Mouse (Mus musculus) heart, adult 8-10 months (tissue): ENCODE results near the gene Traf2. TPM values are rescaled to one million over a fixed set of nuclear protein-coding genes. Genes with fewer than 3 reads are reported as not detected.

Source experiments
- total RNA-seq, 4 experiments: library from RNA; stranded (reverse); gene quantifications; 2 replicates each; pipeline ENCODE4 v1.2.4; 2022

The Traf2 gene
- total RNA-seq, 4 experiments from 2014 or later, result 11.8 to 16.3 (median 13.8) TPM

Other genes starting within 250 kb of the Traf2 start
- gene Grin1, start 227.8 kb downstream of the Traf2 start, total RNA-seq, result under 1 TPM in 2 of 4 experiments, not detected in 2; 0.09 to 0.11 TPM
- gene Man1b1, start 214.6 kb downstream of the Traf2 start, total RNA-seq, result 10 to 100 TPM; 19.9 to 28.2 (median 22.5) TPM
- 1 to 10 TPM; 3.8 to 5.2 (median 5.1) TPM for gene Dpp7, start 190.6 kb downstream of the Traf2 start, total RNA-seq
- gene Uap1l1, start 181.3 kb downstream of the Traf2 start, total RNA-seq, result 10 to 100 TPM in 1 of 4 experiments, 1 to 10 TPM in 3; 8.9 to 10.7 (median 9.5) TPM
- gene Sapcd2, start 174.6 kb downstream of the Traf2 start, total RNA-seq, result not detected
- gene Entpd2, start 151.1 kb downstream of the Traf2 start, total RNA-seq, result 10 to 100 TPM; 11.6 to 14.4 (median 12.6) TPM
- 10 to 100 TPM; 25.3 to 35.8 (median 33.6) TPM for gene Npdc1, start 147.6 kb downstream of the Traf2 start, total RNA-seq
- gene Fut7, start 123.7 kb downstream of the Traf2 start, total RNA-seq, result under 1 TPM in 2 of 4 experiments, not detected in 2; 0.16 to 0.60 TPM
- gene Abca2, start 118.2 kb downstream of the Traf2 start, total RNA-seq, result 10 to 100 TPM; 42.5 to 47.2 (median 45.2) TPM
- 1 to 10 TPM; 1.3 to 3.6 (median 2.3) TPM for gene Clic3, start 90.1 kb downstream of the Traf2 start, total RNA-seq
- gene Paxx, start 85.8 kb downstream of the Traf2 start, total RNA-seq, result 10 to 100 TPM; 21.4 to 30.7 (median 23.3) TPM
- gene Ptgds, start 76.9 kb downstream of the Traf2 start, total RNA-seq, result 1,000 to 10,000 TPM in 1 of 4 experiments, 100 to 1,000 TPM in 3; 350 to 1,004 (median 621) TPM
- not detected for gene Lcn12, start 53.0 kb downstream of the Traf2 start, total RNA-seq
- 100 to 1,000 TPM in 1 of 4 experiments, 10 to 100 TPM in 3; 79.4 to 105 (median 88.7) TPM for gene Fbxw5, start 46.2 kb downstream of the Traf2 start, total RNA-seq
- gene C8g, start 45.2 kb downstream of the Traf2 start, total RNA-seq, result 1 to 10 TPM; 1.7 to 2.6 (median 2.0) TPM
- 100 to 1,000 TPM; 156 to 257 (median 210) TPM for gene Edf1, start 10.9 kb upstream of the Traf2 start, total RNA-seq
- gene Mamdc4, start 27.9 kb upstream of the Traf2 start, total RNA-seq, result 1 to 10 TPM; 1.1 to 2.2 (median 1.5) TPM
- 10 to 100 TPM; 58.2 to 72.2 (median 65.4) TPM for gene Phpt1, start 28.3 kb upstream of the Traf2 start, total RNA-seq
- gene Ajm1, start 34.8 kb upstream of the Traf2 start, total RNA-seq, result under 1 TPM; 0.09 to 0.38 (median 0.25) TPM
- 10 to 100 TPM; 67.3 to 75.3 (median 71.3) TPM for gene Rabl6, start 61.6 kb upstream of the Traf2 start, total RNA-seq
- gene Ccdc183, start 70.7 kb upstream of the Traf2 start, total RNA-seq, result not detected
- gene Tmem141, start 75.1 kb upstream of the Traf2 start, total RNA-seq, result 10 to 100 TPM; 32.0 to 42.2 (median 38.6) TPM
- 1 to 10 TPM; 3.4 to 6.0 (median 4.3) TPM for gene Fcna, start 81.1 kb upstream of the Traf2 start, total RNA-seq
- 1 to 10 TPM in 2 of 4 experiments, under 1 TPM in 2; 0.50 to 1.3 (median 0.97) TPM for gene Lcn8, start 106.2 kb upstream of the Traf2 start, total RNA-seq
- not detected for gene Lcn5, start 111.0 kb upstream of the Traf2 start, total RNA-seq
- not detected for gene Lcn6, start 129.8 kb upstream of the Traf2 start, total RNA-seq
- gene Lcn10, start 135.8 kb upstream of the Traf2 start, total RNA-seq, result not detected
- gene Obp2a, start 153.1 kb upstream of the Traf2 start, total RNA-seq, result under 1 TPM in 1 of 4 experiments, not detected in 3; 0.37 TPM
- 10 to 100 TPM; 14.2 to 21.0 (median 15.6) TPM for gene Bmyc, start 159.8 kb upstream of the Traf2 start, total RNA-seq
- not detected for gene Obp2b, start 190.1 kb upstream of the Traf2 start, total RNA-seq
- not detected for gene Lcn3, start 218.6 kb upstream of the Traf2 start, total RNA-seq
- not detected for gene Lcn11, start 230.1 kb upstream of the Traf2 start, total RNA-seq
- not detected for gene Gm13539, start 235.3 kb upstream of the Traf2 start, total RNA-seq